Comparison of ENCODE assay signal across 22 mouse cellular contexts in the genomic region with DNA sequence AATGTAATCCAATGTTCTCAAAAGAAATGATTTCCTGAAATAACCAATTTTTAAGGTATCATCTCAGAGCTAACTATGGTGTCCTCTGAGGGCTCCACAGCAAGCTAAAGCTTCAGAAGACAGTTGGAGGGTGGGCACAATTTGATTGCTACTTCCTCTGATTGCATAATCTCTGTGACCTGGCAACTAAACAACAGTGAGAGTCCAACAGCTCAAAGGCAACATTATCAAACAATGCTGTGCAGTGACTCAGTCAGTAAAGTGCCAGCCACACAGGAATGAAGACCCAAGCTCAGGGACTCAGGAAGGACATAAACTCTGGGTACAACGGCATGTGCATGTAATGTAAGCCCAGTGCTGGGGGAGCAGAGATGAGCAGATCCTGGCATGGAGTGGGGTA. TPM values are rescaled to one million over a fixed set of nuclear protein-coding genes. Genes with fewer than 3 reads are reported as not detected.
DNase-seq lines count a peak whose midpoint lies in the region; ATAC-seq and TF ChIP-seq lines count a peak whose summit lies in the region.
"Had no signal": no experiment of that assay in that cellular context is flagged by ENCODE, and none has a peak within 500 bp of the region (broad histone marks: within the 10 kb centered on the region; RNA-seq: fewer than 3 reads in every experiment).

No protein-coding gene starts in this region.

- no peak for TF ChIP-seq POLR2A in MEL (IDR thresholded peaks at IDR 0.05; ENCODE audit: control insufficient read depth in 1 of 2, insufficient read depth in 1 of 2, low read depth in 1 of 2, low read length in 2 of 2, poor library complexity in 1 of 2)

- H3K9me3 ChIP-seq in heart, postnatal 0 days (replicated peaks; ENCODE audit: control insufficient read depth, low read length) = no peaks in the 10 kb centered on the region
- H3K9me3 ChIP-seq in MEL (replicated peaks; ENCODE audit: insufficient read depth, low read length) = no peaks in the 10 kb centered on the region
- no peaks in the 10 kb centered on the region for H3K9me3 ChIP-seq in liver, postnatal 0 days (ENCODE audit: low read length)
- no peaks in the 10 kb centered on the region for H3K9me3 ChIP-seq in hindbrain, embryonic 12.5 days (replicated peaks)
- H3K9me3 ChIP-seq: embryonic facial prominence, embryonic 10.5 days; hindbrain, embryonic 15.5 days; kidney, embryonic 15.5 days had no signal

- H3K27me3 ChIP-seq in heart, postnatal 0 days (ENCODE audit: control insufficient read depth, insufficient read depth, low read length) = no peaks in the 10 kb centered on the region
- H3K27me3 ChIP-seq in MEL (ENCODE audit: control insufficient read depth in 1 of 2, insufficient read depth in 2 of 2, low read length in 2 of 2) = no peaks in the 10 kb centered on the region
- no peaks in the 10 kb centered on the region for H3K27me3 ChIP-seq in liver, postnatal 0 days (ENCODE audit: insufficient read depth, low read length)
- no peaks in the 10 kb centered on the region for H3K27me3 ChIP-seq in hindbrain, embryonic 12.5 days
- H3K27me3 ChIP-seq: CH12.LX; hindbrain, embryonic 15.5 days; kidney, embryonic 15.5 days had no signal

- no peak for TF ChIP-seq EP300 in heart, postnatal 0 days (IDR thresholded peaks at IDR 0.05; ENCODE audit: low read depth)
- no peak for TF ChIP-seq EP300 in MEL (IDR thresholded peaks at IDR 0.05; ENCODE audit: low read depth in 1 of 2, low read length in 2 of 2)
- no peak for TF ChIP-seq EP300 in liver, postnatal 0 days (IDR thresholded peaks at IDR 0.05; ENCODE audit: low read depth)

- H3K4me3 ChIP-seq in heart, postnatal 0 days (ENCODE audit: low read depth, low read length) = no peak overlapping the region
- no peak overlapping the region for H3K4me3 ChIP-seq in MEL (ENCODE audit: control insufficient read depth in 1 of 2, insufficient read depth in 1 of 2, low read depth in 2 of 2, low read length in 2 of 2)
- H3K4me3 ChIP-seq in liver, postnatal 0 days (ENCODE audit: low read depth, low read length) = no peak overlapping the region
- no peak overlapping the region for H3K4me3 ChIP-seq in hindbrain, embryonic 12.5 days
- H3K4me3 ChIP-seq: embryonic facial prominence, embryonic 10.5 days; hindbrain, embryonic 15.5 days; kidney, embryonic 15.5 days; myocyte had no signal

- TF ChIP-seq CTCF in heart, postnatal 0 days (IDR thresholded peaks at IDR 0.05; ENCODE audit: low read depth) = no peak
- TF ChIP-seq CTCF in MEL (IDR thresholded peaks at IDR 0.05 in 2 of 3, conservative IDR thresholded peaks at IDR 0.05 in 1 of 3; ENCODE audit: control insufficient read depth in 1 of 3, insufficient read depth in 1 of 3, low read depth in 2 of 3, low read length in 3 of 3, poor library complexity in 1 of 3, severe bottlenecking in 1 of 3) = no peak
- TF ChIP-seq CTCF in liver, postnatal 0 days (IDR thresholded peaks at IDR 0.05; ENCODE audit: low read depth) = no peak

- peaks cover 36% of the 10 kb centered on the region for H3K36me3 ChIP-seq in heart, postnatal 0 days (replicated peaks; ENCODE audit: control insufficient read depth, insufficient read depth, low read length)
- peaks cover 0 to 11% of the 10 kb centered on the region in 2 experiments; a peak in 3 of 4 replicates for H3K36me3 ChIP-seq in MEL (ENCODE audit: control insufficient read depth in 1 of 2, insufficient read depth in 2 of 2, low read length in 2 of 2)
- peaks cover 62% of the 10 kb centered on the region for H3K36me3 ChIP-seq in liver, postnatal 0 days (replicated peaks; ENCODE audit: insufficient read depth, low read length)
- 0 out of 2 replicates have a peak, but pooled peaks cover 8% of the 10 kb centered on the region for H3K36me3 ChIP-seq in hindbrain, embryonic 12.5 days

- H3K27ac ChIP-seq in heart, postnatal 0 days (ENCODE audit: low read depth) = peak overlapping the region; percentile 50
- H3K27ac ChIP-seq in MEL (ENCODE audit: control insufficient read depth, low read depth, low read length) = no peak overlapping the region
- H3K27ac ChIP-seq in liver, postnatal 0 days (ENCODE audit: low read depth) = peak overlapping the region; percentile 44; the same call in 1 of the 2 replicates
- no peak overlapping the region for H3K27ac ChIP-seq in hindbrain, embryonic 12.5 days
- H3K27ac ChIP-seq: embryonic facial prominence, embryonic 10.5 days; hindbrain, embryonic 15.5 days; kidney, embryonic 15.5 days; macrophage had no signal

- H3K4me1 ChIP-seq in heart, postnatal 0 days (ENCODE audit: control insufficient read depth, insufficient read depth) = no peaks in the 10 kb centered on the region
- H3K4me1 ChIP-seq in MEL (ENCODE audit: control insufficient read depth in 1 of 2, insufficient read depth in 2 of 2, low read length in 2 of 2) = peaks cover 0 to 3% of the 10 kb centered on the region in 2 experiments; a peak in 1 of 4 replicates
- H3K4me1 ChIP-seq in liver, postnatal 0 days (ENCODE audit: insufficient read depth) = peaks cover 18% of the 10 kb centered on the region
- no peaks in the 10 kb centered on the region for H3K4me1 ChIP-seq in hindbrain, embryonic 12.5 days
- H3K4me1 ChIP-seq: embryonic facial prominence, embryonic 10.5 days; hindbrain, embryonic 15.5 days; kidney, embryonic 15.5 days had no signal

- TF ChIP-seq RAD21 in MEL (IDR thresholded peaks at IDR 0.05; ENCODE audit: low read depth, low read length) = no peak

- no peak for DNase-seq in heart, postnatal 0 days (ENCODE audit: low spot score)
- no peak for DNase-seq in heart, adult 18-20 months
- peak; percentile 76 for DNase-seq in 416B (ENCODE audit: low read depth)
- DNase-seq in MEL (ENCODE audit: low read depth, low spot score) = peak; percentile 28
- no peak for DNase-seq in liver, postnatal 0 days
- no peak for DNase-seq in urinary bladder, postnatal 14 days (ENCODE audit: low spot score)
- DNase-seq: adrenal gland, postnatal 36 days; cerebellum, adult 11-12 months; cerebellum, postnatal 25 days; heart, postnatal 14 days; kidney, postnatal 4 days; lung, adult 18-20 months; midbrain, embryonic 14.5 days; thymus, postnatal 25 days had no signal

- no peak overlapping the region for H3K4me2 ChIP-seq in heart, postnatal 0 days (ENCODE audit: low read depth, low read length)
- no peak overlapping the region for H3K4me2 ChIP-seq in liver, postnatal 0 days (ENCODE audit: low read depth, low read length)
- H3K4me2 ChIP-seq in hindbrain, embryonic 12.5 days (replicated peaks) = no peak overlapping the region
- H3K4me2 ChIP-seq: hindbrain, embryonic 15.5 days; kidney, embryonic 15.5 days had no signal

- ATAC-seq in heart, postnatal 0 days (ENCODE audit: insufficient read depth, low read depth) = peak; percentile 53; the same call in 1 of the 2 replicates
- peak; percentile 29; the same call in 1 of the 2 replicates for ATAC-seq in liver, postnatal 0 days
- no peak for ATAC-seq in hindbrain, embryonic 12.5 days (ENCODE audit: low FRiP score)
- ATAC-seq: intestine, embryonic 16.5 days had no signal

- H3K79me2 ChIP-seq in MEL (ENCODE audit: control insufficient read depth, insufficient read depth, low read length, poor library complexity) = no peaks in the 10 kb centered on the region

- 29% methylated on average over 1 of the region's 1 CpGs for WGBS in heart, postnatal 0 days
- WGBS in liver, postnatal 0 days (ENCODE audit: insufficient replicate concordance) = 39% methylated on average over 1 of the region's 1 CpGs
- WGBS in hindbrain, embryonic 12.5 days = 97% methylated on average over 1 of the region's 1 CpGs

- no peak overlapping the region for H3K9ac ChIP-seq in heart, postnatal 0 days (replicated peaks; ENCODE audit: low read depth, low read length)
- no peak overlapping the region for H3K9ac ChIP-seq in MEL (ENCODE audit: control insufficient read depth, low read depth, low read length, poor library complexity, severe bottlenecking)
- no peak overlapping the region for H3K9ac ChIP-seq in liver, postnatal 0 days (replicated peaks)
- no peak overlapping the region for H3K9ac ChIP-seq in hindbrain, embryonic 12.5 days
- H3K9ac ChIP-seq: hindbrain, embryonic 15.5 days; kidney, embryonic 15.5 days had no signal

TF ChIP-seq in MEL, 35 proteins besides CTCF, POLR2A, EP300 and RAD21 (continues in another document):
- TF ChIP-seq TAL1 (IDR thresholded peaks at IDR 0.05; ENCODE audit: low read length) (no peak), E2F4 (IDR thresholded peaks at IDR 0.05; ENCODE audit: borderline replicate concordance, low read depth, low read length) (no peak), MAZ (IDR thresholded peaks at IDR 0.05; ENCODE audit: low read depth, low read length) (no peak), ELF1 (IDR thresholded peaks at IDR 0.05; ENCODE audit: low read depth, low read length) (no peak), NRF1 (IDR thresholded peaks at IDR 0.05; ENCODE audit: insufficient read depth, low read depth, low read length, poor library complexity, severe bottlenecking) (no peak), MXI1 (IDR thresholded peaks at IDR 0.05; ENCODE audit: low read depth, low read length) (no peak), SMC3 (IDR thresholded peaks at IDR 0.05; ENCODE audit: low read depth, low read length) (no peak), POLR2AphosphoS2 (IDR thresholded peaks at IDR 0.05; ENCODE audit: low read length) (no peak), CHD1 (IDR thresholded peaks at IDR 0.05; ENCODE audit: low read depth, low read length) (no peak), SIN3A (IDR thresholded peaks at IDR 0.05; ENCODE audit: low read length) (no peak), USF2 (IDR thresholded peaks at IDR 0.05; ENCODE audit: borderline replicate concordance in 1 of 2, insufficient read depth in 1 of 2, low read depth in 1 of 2, low read length in 2 of 2) (no peak)

RNA-seq across cellular contexts. Expression of a gene that starts 11.2 kb away (rescaled TPM):
- 59.9 and 144 TPM in 2 replicates for total RNA-seq in heart, postnatal 0 days (2014; rRNA removed; ENCODE audit: low replicate concordance)
- polyA plus RNA-seq in heart, postnatal 0 days (2015; fragmentation: Nextera tagmentation; extraction: Ambion mirVana) = 22.7 and 26.4 TPM in 2 replicates
- 10 to 100 TPM; 43.8 to 46.3 TPM for total RNA-seq in heart, adult 18-20 months (2021)
- 19.7 and 23.3 TPM in 2 replicates for total RNA-seq in MEL (2012; rRNA removed)
- polyA plus RNA-seq in MEL (2012; ENCODE audit: insufficient read depth in 1 of 2, insufficient read length in 2 of 2, low read depth in 1 of 2, low replicate concordance in 2 of 2, missing spikeins in 1 of 2) = 10 to 100 TPM in 1 of 2 experiments, not detected in 1; 18.8 TPM
- polyA plus RNA-seq in liver, postnatal 0 days (2015; fragmentation: Nextera tagmentation; extraction: Ambion mirVana) = 21.9 and 22.9 TPM in 2 replicates
- polyA plus RNA-seq in hindbrain, embryonic 12.5 days (2016; fragmentation: Nextera tagmentation; extraction: Ambion mirVana) = 25.7 and 27.7 TPM in 2 replicates

RNA-seq across cellular contexts. Expression of a gene that starts 30.0 kb away (rescaled TPM):
- 38.9 and 56.7 TPM in 2 replicates for total RNA-seq in heart, postnatal 0 days (2014; rRNA removed; ENCODE audit: low replicate concordance)
- polyA plus RNA-seq in heart, postnatal 0 days (2015; fragmentation: Nextera tagmentation; extraction: Ambion mirVana) = 13.8 and 15.2 TPM in 2 replicates
- total RNA-seq in heart, adult 18-20 months (2021) = 10 to 100 TPM; 22.8 to 26.2 TPM
- not detected in 2 replicates for total RNA-seq in MEL (2012; rRNA removed)
- polyA plus RNA-seq in MEL (2012; ENCODE audit: insufficient read depth in 1 of 2, insufficient read length in 2 of 2, low read depth in 1 of 2, low replicate concordance in 2 of 2, missing spikeins in 1 of 2) = not detected
- polyA plus RNA-seq in liver, postnatal 0 days (2015; fragmentation: Nextera tagmentation; extraction: Ambion mirVana) = 37.4 and 45.7 TPM in 2 replicates
- 4.7 and 5.3 TPM in 2 replicates for polyA plus RNA-seq in hindbrain, embryonic 12.5 days (2016; fragmentation: Nextera tagmentation; extraction: Ambion mirVana)
- total RNA-seq: CH12.LX had no signal
- polyA plus RNA-seq: myocyte had no signal

Comparison
In these comparisons a context has a peak if more than half of its experiments do, and no peak if none do; other contexts are left out.
1. DNase-seq: peak in 416B (single experiment) and MEL (single experiment); none in heart, postnatal 0 days (single experiment), heart, adult 18-20 months (0 of 2), liver, postnatal 0 days (single experiment) and urinary bladder, postnatal 14 days (single experiment).
2. H3K27ac ChIP-seq: peak in heart, postnatal 0 days (single experiment) and liver, postnatal 0 days (single experiment); none in MEL (single experiment) and hindbrain, embryonic 12.5 days (single experiment).